Mouse (Mus musculus) urinary bladder, adult 18-20 months (tissue): ENCODE results near the gene Fam192a.

Experiments
- DNase-seq, 2 experiments: peaks; one replicate each; pipeline ENCODE4 v3.0.0; 2022; ENCODE audit warnings: low spot score in 2 of 2, mixed read lengths in 2 of 2

Fam192a gene

DNA sequence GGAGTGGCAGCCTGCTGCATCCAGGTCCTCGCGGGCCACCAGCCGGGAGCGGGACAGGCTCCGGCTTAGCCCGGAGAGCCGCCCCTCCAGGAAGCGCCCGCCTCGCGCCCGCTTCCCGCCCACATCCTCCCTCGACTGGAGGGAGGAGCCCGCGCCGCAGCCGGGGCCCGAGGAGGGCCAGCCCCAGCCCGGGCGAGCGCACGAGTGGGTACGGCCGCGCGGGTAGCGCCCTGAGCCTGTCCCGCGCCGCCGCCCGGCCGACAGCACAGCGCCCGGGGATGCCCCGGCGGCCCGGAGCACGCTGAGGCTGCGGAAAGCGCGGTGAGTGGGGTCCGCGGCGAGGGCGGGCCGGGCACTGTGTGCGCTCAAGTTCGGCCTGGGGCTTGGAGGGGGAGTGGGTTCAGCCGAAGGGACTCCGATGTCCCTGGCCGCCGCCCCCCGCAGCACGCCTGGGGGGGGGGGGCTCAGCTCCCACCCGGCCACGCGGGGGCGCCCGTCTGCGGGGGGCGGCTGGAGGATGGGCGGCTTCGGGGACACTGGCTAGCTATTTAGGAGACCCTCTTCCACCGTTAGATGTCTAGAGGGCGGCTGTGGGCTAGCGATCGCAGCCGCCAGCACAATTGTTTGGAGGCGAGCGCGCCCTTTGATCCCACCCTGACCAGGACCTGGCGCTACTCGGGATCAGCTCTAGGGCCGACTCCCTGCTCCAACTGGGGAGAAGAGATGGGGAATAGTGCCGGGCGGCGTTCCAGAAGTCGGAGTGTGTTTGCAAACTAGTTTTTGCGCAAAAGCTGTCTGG is 68.7 kb downstream of the Fam192a start, which contains the start of gene Cpne2:
TSS of gene Cpne2 (plus strand) at position 118 of the 799 bp plus-strand sequence.
- peak; percentile 54 to 62 for DNase-seq

DNA sequence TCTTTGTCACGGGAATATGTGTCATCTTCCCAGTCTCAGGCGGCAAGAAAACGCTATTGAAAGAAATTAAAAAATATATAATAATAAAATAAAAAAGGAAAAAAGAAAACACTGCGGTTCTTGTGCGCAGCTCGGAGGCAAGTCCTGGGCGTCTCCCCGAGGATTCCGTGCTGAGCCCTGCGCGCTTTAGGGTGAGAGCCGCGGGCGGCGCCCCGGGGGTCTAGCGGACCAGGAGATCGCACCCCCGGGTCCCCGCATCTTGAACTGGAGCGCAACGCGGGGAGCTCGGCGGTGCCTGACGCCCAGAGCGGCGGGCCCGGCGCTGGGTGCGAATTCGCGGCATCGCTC is 69.3 kb downstream of the Fam192a start:
- DNase-seq = no peak

DNA sequence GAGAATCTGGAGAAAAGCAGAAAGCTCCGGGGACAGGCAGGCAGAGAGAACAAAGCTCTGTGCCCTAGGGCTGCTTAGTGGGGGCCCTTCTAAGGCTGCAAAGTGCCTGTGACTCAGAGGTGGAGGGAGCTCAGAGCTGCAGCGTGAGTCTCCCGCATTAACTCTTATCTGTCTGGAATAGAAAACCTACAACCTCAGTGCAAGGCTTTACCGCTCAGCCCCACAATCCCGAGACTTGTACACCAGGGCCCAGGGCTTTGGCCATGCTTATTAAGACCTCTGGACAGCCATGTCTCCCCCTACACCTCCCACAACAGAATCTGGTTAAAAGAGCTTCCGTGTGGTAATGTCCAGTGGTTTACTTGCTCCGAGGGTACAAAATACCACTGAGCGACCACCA is 69.8 kb downstream of the Fam192a start:
- DNase-seq = no peak

DNA sequence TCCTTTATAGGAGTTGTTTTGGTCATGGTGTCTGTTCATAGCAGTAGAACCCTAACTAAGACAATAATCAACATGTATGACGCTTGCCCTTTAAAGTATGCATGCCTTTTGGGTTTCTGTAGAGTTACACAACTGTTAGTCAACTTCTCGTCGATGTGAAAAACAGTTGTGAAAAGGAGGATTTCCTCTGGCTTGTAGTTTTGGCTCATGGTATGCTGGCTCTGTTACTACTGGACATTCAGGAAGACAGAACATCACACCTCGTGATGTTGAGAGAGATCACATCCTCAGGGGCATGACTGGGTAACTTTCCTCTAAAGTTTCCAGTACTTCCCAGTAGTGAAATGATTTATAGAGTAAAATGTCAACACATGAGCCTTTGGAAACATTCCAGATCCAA is 71.2 kb downstream of the Fam192a start:
- no peak for DNase-seq

DNA sequence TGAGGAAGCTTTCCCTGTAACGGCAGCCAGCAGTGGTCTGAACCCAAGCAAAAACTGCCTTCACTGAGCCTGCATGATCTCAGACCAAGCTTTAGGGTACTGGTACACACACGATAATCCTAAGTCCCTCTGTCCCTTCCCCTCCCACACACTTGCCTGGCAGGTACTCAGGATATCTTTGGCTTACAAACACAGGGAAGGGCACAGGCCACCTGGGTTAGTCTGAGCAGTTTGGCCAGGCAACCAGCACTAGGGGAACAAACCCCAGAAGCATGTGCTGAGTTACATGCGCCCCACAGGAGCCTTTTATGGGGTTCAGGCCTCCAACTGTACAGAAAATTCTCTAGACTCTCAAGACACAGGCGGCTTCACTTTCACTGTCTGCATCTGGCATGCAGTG is 71.9 kb downstream of the Fam192a start:
- no peak for DNase-seq

DNA sequence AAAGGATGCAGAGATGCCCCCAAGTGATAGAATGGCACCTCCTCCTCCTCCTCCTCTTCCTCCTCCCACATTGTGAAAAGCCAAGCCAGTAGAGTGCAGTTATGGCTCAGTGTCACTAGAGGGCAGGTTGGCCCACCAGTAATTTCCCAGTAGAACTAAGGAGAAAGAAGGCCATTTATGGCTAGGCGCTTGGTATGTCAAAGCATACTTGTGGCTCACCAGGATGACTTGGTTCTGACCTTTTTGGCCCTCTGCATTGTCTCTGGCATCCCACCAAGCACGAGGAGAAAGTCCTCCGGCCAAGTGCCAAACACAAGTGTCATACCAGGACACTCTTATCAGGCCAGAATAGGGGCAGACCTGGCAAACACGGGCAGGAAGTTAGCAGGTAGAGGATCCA is 73.6 kb downstream of the Fam192a start:
- peak in 1 of 2 experiments; percentile 6 for DNase-seq

DNA sequence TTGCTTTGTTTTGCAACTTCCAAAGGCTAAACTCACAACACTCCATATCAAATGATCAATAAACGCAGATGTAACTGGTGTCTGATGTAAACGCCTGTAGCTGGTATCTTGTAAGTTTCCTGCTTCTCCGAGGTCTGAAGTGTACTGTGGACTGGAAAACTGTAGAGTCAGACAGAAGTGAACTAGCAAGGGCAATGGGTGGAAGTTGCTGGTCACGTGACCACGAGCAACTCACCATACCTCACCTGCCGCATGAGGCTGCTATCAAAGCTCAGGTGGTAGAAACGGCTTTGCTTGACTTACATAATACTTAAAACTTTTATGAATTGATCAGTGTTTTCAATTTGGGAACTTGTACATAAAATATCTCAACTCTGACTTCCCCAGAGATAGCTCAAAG is 74.6 kb downstream of the Fam192a start:
- DNase-seq = no peak

DNA sequence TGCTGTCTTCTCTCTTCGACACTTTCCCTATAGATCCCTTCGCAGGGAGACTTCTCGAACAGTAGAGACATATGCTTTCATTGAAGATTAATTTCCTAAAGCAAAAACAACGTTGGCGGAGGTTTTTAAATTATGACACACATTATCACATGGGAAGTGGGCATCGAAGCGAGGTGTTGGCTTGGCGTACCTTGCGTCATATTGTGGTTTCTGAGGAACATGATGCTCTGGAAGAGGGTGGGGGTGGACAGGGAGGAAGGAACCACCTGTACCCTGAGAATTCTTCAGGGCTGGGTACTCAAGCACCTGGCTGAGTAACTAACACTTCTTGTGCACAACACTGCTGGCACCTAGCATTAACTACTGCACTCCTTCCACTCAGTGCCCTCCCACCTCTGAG is 77.2 kb downstream of the Fam192a start:
- no peak for DNase-seq
